ENCODE assay signal across 8 mouse cellular contexts in genomic region chr10:92307861-92308260, GRCm38 (mm10).
A peak's percentile ranks its signal among the peaks of the same experiment; 100 is the strongest.
DNase-seq lines count a peak whose midpoint lies in the region; ATAC-seq and TF ChIP-seq lines count a peak whose summit lies in the region.

No protein-coding gene starts in this region.

- no peak overlapping the region for H3K9ac ChIP-seq in midbrain, postnatal 0 days (replicated peaks; ENCODE audit: low read length, poor library complexity, severe bottlenecking)

- H3K27me3 ChIP-seq in kidney, adult 2 months (replicated peaks; ENCODE audit: control insufficient read depth, insufficient read depth, low read length): no peaks in the 10 kb centered on the region
- no peaks in the 10 kb centered on the region for H3K27me3 ChIP-seq in midbrain, postnatal 0 days (ENCODE audit: insufficient read depth, low read length)
- 0 out of 2 replicates have a peak, but pooled peaks cover 4% of the 10 kb centered on the region for H3K27me3 ChIP-seq in midbrain, embryonic 10.5 days (ENCODE audit: low read depth, poor library complexity, severe bottlenecking)

- peaks cover 2% of the 10 kb centered on the region; the same call in 1 of the 2 replicates for H3K4me1 ChIP-seq in kidney, adult 2 months (ENCODE audit: control insufficient read depth, insufficient read depth, low read length)
- no peaks in the 10 kb centered on the region for H3K4me1 ChIP-seq in midbrain, postnatal 0 days (ENCODE audit: insufficient read depth, low read length)
- no peaks in the 10 kb centered on the region for H3K4me1 ChIP-seq in midbrain, embryonic 10.5 days

- no peak overlapping the region for H3K27ac ChIP-seq in kidney, adult 2 months (ENCODE audit: insufficient read depth, low read depth, low read length)
- H3K27ac ChIP-seq in midbrain, postnatal 0 days (ENCODE audit: low read depth, low read length): no peak overlapping the region
- no peak overlapping the region for H3K27ac ChIP-seq in midbrain, embryonic 10.5 days (replicated peaks)

- no peak overlapping the region for H3K4me3 ChIP-seq in kidney, adult 2 months (ENCODE audit: insufficient read depth, low read depth, low read length)
- no peak overlapping the region for H3K4me3 ChIP-seq in midbrain, postnatal 0 days (ENCODE audit: low read depth, low read length)
- H3K4me3 ChIP-seq in midbrain, embryonic 10.5 days: no peak overlapping the region

- ATAC-seq in CD4-positive, CD25-positive, alpha-beta regulatory T cell, adult 4 months: no peak
- ATAC-seq in midbrain, postnatal 0 days (ENCODE audit: low FRiP score): no peak

- no peaks in the 10 kb centered on the region for H3K9me3 ChIP-seq in midbrain, postnatal 0 days (ENCODE audit: low read length)
- no peaks in the 10 kb centered on the region for H3K9me3 ChIP-seq in midbrain, embryonic 10.5 days (replicated peaks)

- no peak overlapping the region for H3K4me2 ChIP-seq in midbrain, postnatal 0 days (ENCODE audit: low read depth, low read length, poor library complexity, severe bottlenecking)

- no peaks in the 10 kb centered on the region for H3K36me3 ChIP-seq in kidney, adult 2 months (ENCODE audit: control insufficient read depth, insufficient read depth, low read length)
- no peaks in the 10 kb centered on the region for H3K36me3 ChIP-seq in midbrain, postnatal 0 days (ENCODE audit: insufficient read depth, low read length)
- H3K36me3 ChIP-seq in midbrain, embryonic 10.5 days: no peaks in the 10 kb centered on the region

- no peak for TF ChIP-seq POLR2A in kidney, adult 2 months (IDR thresholded peaks at IDR 0.05; ENCODE audit: low read depth, low read length)

- WGBS in kidney, adult 2 months: 11% methylated on average over 3 of the region's 3 CpGs
- WGBS in midbrain, postnatal 0 days: 36% methylated on average over 3 of the region's 3 CpGs
- 64% methylated on average over 3 of the region's 3 CpGs for WGBS in midbrain, embryonic 10.5 days

- TF ChIP-seq CTCF in kidney, adult 2 months (conservative IDR thresholded peaks at IDR 0.05; ENCODE audit: insufficient read depth, insufficient read length, low read depth, low read length): peak; percentile 24; the same call in 1 of the 2 replicates
- TF ChIP-seq CTCF in midbrain, postnatal 0 days (IDR thresholded peaks at IDR 0.05): peak; percentile 86

- DNase-seq in CD4-positive, CD25-positive, alpha-beta regulatory T cell, adult 2 months (ENCODE audit: low read depth, low spot score): peak; percentile 21
- DNase-seq in kidney, adult 2 months: peak; percentile 65
- DNase-seq in kidney, postnatal 4 days: no peak
- DNase-seq in midbrain, postnatal 0 days (ENCODE audit: low spot score): peak; percentile 68
- no peak for DNase-seq in midbrain, embryonic 10.5 days (ENCODE audit: low spot score)
- peak; percentile 54 for DNase-seq in retina, postnatal 7 days (ENCODE audit: low read depth, low spot score)
- no peak for DNase-seq in testis, postnatal 10 days (ENCODE audit: low spot score)

Comparison
In these comparisons a context has a peak if more than half of its experiments do, and no peak if none do; other contexts are left out.
1. DNase-seq: peak in CD4-positive, CD25-positive, alpha-beta regulatory T cell, adult 2 months (single experiment), kidney, adult 2 months (single experiment), midbrain, postnatal 0 days (single experiment) and retina, postnatal 7 days (single experiment); none in kidney, postnatal 4 days (0 of 2), midbrain, embryonic 10.5 days (single experiment) and testis, postnatal 10 days (single experiment).